Mouse (Mus musculus) erythroblast, adult 5-6 weeks (primary cell): ENCODE results near the gene Cyp1b1. TPM values are rescaled to one million over a fixed set of nuclear protein-coding genes. Genes with fewer than 3 reads are reported as not detected.

Experiments
- ATAC-seq: replicated peaks from 2 replicates; pipeline ENCODE4 v1.8.0; 2016; ENCODE audit warnings: moderate number of reproducible peaks, mild to moderate bottlenecking, moderate TSS enrichment, inconsistent platforms; ENCODE audit not compliant: poor library complexity, low FRiP score, severe bottlenecking
- total RNA-seq, 2 experiments: library from RNA; stranded (forward) in 1 of 2; stranded (reverse) in 1 of 2; fragments of 150-400 nt in 1 of 2; fragments of 200-764, 138-1000 nt in 1 of 2; gene quantifications; 2 replicates each; pipeline versions ENCODE4 v1.2.3 to v1.2.4; 2015 to 2017; ENCODE audit warnings: low replicate concordance in 2 of 2

Gene Cyp1b1
- total RNA-seq, 2 experiments from 2014 or later = 0.43 TPM; not detected in 1

GRCm38 (mm10) chr17:79715649-79716143, 835 bp upstream of the Cyp1b1 start:
- no peak for ATAC-seq

DNA sequence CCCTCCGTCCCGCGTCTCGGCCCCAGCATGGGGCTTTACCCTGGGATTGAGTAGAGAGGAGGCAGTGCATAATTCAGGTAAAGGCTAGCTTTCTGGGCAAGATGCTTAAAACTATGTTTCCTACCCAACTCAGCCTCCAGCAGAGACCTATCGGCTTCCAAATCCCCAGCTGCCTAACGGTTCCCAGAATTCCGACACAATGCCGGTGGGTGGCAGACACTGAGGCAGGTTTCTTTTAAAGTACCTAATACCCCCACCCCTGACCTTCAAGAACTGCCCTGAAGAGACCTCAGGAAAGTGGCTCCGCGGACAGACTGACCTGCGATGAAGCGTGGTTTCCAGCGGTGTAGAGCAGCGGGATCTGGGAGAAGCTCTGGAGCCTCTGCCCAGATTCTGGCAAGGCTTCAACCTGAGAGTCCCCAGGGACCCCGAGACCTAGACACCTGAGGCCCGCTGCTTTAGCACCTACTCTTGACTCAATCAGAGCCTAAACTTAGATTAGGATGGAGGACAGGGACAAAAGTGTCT, 429 bp downstream of the Cyp1b1 start:
- no peak for ATAC-seq

GRCm38 (mm10) chr17:79713643-79714367, 1.1 kb downstream of the Cyp1b1 start:
- no peak for ATAC-seq

- ATAC-seq = no peak
These were observed 1.6 kb downstream of the Cyp1b1 start for GRCm38 (mm10) chr17:79713276-79713642.

- ATAC-seq = no peak
These were observed 2.3 kb downstream of the Cyp1b1 start for GRCm38 (mm10) chr17:79712536-79712935.

DNA sequence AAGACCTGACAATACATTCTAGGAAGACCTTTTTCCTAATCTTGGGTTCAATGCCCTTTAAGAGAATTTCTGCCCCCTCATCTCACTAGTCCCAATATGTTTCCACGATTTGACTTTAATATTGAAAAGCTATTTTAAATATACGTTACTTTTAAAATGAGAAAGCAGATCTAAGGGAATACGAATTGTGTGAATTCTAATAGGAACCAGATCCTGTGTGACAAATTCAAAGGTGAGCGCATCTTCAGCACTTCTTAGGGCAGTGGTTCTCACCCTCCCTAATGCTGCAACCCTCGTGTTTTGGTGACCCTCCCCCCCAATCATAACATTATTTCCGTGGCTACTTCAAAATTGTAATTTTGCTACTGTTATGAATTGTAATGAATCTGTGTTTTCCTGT, 2.9 kb downstream of the Cyp1b1 start:
- ATAC-seq = no peak

GRCm38 (mm10) chr17:79710246-79710842, 4.5 kb downstream of the Cyp1b1 start:
- no peak for ATAC-seq

- ATAC-seq = no peak
These were observed 5.1 kb downstream of the Cyp1b1 start for GRCm38 (mm10) chr17:79709718-79710117.

DNA sequence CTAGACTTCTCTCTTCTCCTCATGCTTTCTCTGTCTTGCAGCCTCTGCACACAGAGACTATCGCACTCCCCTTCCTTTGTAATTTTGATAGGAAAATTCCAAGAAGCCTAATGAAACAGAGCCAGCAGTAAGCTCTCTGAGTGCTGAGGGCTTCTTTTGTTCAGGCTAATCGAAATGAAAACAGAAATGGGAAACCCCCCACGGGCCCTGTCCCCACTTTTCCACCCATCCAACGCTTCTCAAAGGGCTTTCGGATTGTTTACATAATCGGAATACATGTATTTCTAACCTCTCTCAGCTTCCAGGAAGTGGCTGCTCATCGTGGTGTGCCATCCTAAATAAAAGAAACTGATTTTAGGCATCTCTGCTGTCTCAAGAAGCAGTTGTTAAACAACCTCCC, 6.7 kb downstream of the Cyp1b1 start:
- no peak for ATAC-seq

DNA sequence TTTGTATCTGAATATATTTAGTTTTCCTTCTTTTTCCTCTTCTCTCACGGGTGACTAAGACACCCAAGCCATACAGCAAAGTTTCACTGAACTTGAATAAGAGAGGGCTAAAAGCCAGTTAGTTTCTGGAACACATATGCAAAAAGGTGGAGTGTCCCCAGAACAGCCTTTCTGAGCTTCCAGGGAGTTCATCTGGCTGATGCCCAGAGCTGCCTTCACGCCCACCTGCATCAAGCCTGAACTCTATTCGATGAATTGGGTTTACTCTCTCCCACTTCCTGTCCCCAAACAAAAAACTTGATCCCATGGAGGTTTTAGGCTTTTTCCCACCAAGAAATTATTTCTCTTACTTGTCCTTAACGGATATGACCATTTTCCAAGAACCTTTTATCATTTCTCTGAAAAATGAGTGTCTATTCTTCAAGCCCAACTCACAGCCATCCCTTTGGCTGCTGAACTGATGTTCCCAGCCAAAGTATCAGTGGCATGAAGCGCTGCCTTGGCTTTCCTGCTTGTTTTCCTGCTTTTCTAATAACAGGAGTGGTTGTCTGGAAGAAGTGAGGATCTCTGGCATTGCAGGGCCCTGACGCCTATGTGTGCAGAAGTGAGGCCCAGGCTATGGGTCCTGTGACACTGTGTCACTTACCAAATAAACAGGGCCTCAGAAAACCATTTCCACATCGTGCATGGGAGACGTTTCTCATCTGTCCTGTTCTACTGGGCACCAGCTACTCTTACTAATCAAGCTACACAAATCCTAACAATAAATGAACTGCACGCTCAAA, 9.0 kb downstream of the Cyp1b1 start:
- ATAC-seq = no peak

- no peak for ATAC-seq
These were observed 14.0 kb downstream of the Cyp1b1 start for GRCm38 (mm10) chr17:79700871-79701270.

GRCm38 (mm10) chr17:79699197-79699596, 15.7 kb downstream of the Cyp1b1 start:
- ATAC-seq = no peak

DNA sequence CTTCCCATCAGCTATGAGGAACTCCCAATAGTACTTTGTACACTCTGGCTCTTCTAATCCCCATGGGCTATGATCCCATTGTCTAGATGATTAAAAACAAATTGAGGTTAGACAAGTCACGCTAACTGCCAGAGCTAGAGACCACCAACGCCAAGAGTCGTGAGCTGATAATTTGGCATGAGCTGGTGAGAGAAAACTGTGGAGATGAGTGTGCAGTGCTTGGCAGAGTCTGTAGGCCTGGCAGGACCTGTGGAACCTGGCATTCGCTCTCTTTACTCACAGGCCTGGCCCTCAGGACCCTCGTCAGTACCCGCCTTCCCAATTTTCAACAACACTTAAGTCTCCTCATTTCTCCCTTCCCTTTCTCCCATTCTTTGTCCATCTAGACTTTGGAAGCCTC, 19.3 kb downstream of the Cyp1b1 start:
- no peak for ATAC-seq

GRCm38 (mm10) chr17:79695106-79695505, 19.8 kb downstream of the Cyp1b1 start:
- no peak for ATAC-seq

DNA sequence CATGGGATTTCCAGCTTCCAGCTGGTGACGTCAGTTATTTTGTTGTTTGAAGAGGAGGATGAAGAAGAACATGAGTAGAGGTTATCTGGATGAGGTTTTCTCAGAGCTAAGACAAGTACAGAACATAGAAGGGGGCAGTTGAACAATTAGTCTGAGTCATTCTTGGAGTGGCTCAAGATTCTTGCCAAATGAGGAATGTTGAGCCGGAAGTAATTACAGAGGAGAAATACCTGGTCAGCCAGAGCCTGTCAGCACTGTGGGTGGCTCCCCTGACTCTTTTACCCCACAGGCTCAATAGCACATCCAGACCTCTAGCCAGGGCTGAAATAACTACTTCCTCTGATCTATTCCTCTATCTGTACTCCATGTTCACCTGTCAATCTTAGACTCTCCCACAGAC, 44.0 kb downstream of the Cyp1b1 start:
- ATAC-seq = no peak

GRCm38 (mm10) chr17:79664106-79664417, 50.8 kb downstream of the Cyp1b1 start:
- ATAC-seq = no peak

DNA sequence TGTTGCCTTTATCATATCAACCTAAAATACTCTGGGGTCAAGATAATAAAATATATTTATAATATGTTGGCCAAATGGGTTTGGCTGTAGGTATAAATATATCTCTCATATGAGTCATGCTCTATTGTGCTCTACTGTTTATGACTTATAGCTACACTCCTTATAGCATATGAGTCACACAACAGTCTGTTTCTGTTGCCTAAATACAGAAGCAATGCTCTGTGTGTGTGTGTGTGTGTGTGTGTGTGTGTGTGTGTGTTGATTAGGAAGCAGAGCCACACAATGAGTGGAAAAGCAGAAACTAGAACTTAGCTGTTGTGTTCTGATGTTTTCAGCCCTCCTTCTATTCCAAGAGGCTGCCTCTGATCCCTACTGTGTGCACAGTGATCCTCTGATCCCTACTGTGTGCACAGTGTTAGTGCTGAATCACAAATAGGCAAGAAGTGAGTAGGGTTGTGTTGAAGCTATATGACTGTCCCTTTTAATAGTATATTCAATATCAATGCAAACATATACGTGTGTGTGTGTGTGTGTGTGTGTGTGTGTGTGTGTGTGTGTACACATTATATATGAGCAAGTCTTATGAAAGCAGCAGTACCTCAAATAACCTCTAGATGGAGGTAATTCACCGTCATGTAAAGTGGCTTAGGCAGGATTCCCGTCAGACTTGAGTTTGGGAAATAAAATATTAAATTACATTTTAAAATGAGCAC, 51.3 kb downstream of the Cyp1b1 start:
- no peak for ATAC-seq

GRCm38 (mm10) chr17:79661848-79662247, 53.0 kb downstream of the Cyp1b1 start:
- no peak for ATAC-seq

GRCm38 (mm10) chr17:79661387-79661786, 53.5 kb downstream of the Cyp1b1 start:
- ATAC-seq = no peak

DNA sequence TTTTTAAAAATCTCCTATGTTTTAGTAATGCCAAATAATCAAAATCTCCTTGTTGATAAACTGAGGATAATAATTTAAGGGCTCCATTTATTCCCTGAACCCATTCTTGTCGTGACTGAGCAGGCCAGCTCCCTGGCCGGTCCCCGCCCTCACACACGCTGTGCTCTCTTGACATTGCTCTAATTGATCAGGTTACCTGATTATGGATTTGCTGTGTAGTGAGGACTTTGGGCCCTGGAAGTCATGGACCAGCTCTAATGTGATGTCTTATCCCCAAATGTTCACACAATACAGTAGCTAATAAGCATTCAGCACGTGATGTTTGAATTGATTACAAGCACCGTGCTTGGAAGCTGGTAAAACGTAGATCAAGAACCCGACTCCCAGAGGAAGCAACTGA, 56.0 kb downstream of the Cyp1b1 start:
- no peak for ATAC-seq
